Comparison of ENCODE assay signal across 9 mouse cellular contexts in the genomic region with DNA sequence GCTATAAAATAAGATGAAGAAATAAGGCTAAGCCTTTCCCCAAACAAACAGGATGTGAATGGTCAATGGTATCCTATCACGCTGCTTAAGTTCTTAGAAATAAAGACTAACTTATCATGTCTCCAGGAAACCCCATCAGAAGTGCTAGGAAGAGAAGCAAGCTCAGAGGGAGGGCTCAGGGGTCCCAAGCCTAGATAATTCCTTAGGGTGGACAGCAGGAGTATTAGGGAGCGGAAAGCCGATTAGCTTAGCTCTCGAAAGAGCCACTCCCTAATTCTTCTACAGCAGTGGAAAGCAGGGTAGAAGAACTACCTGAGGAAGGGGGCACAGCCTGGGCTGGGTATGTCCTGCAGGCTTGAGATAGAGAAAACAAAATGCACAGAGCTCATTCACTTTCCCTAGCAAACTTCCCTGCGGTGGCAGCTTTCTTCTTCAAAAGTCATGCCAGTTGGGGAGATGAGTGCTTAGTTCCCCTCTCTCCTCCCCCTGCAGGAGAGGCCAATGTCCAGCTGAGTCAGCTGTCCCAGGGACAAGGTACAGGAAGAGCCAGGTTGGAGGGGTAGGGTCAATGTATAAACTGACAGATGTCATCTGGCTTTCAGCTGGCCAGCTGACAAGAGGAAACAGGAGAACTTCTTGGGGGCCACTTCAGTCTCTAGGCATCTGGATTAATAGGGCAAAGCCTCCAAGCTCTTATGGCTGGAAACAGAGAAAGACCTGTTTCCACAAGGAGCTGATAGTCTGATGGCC. TPM values are rescaled to one million over a fixed set of nuclear protein-coding genes. Genes with fewer than 3 reads are reported as not detected.
DNase-seq lines count a peak whose midpoint lies in the region; ATAC-seq and TF ChIP-seq lines count a peak whose summit lies in the region.
"Had no signal": no experiment of that assay in that cellular context is flagged by ENCODE, and none has a peak within 500 bp of the region (broad histone marks: within the 10 kb centered on the region; RNA-seq: fewer than 3 reads in every experiment).

No protein-coding gene starts in this region.

- H3K4me1 ChIP-seq in heart, postnatal 0 days (ENCODE audit: control insufficient read depth, insufficient read depth), result peaks cover 20% of the 10 kb centered on the region
- H3K4me1 ChIP-seq in forebrain, embryonic 11.5 days (replicated peaks; ENCODE audit: control insufficient read depth, insufficient read depth, low read length), result peaks cover 16% of the 10 kb centered on the region; the same call in 1 of the 2 replicates
- H3K4me1 ChIP-seq in neural tube, embryonic 13.5 days (replicated peaks), result peaks cover 36% of the 10 kb centered on the region

- no peak for DNase-seq in heart, postnatal 0 days (ENCODE audit: low spot score)
- DNase-seq in heart, postnatal 4 days, result no peak
- DNase-seq in forebrain, embryonic 11.5 days (ENCODE audit: low spot score), result no peak
- DNase-seq in kidney, postnatal 10 days, result peak; percentile 69
- no peak for DNase-seq in B cell, adult 2 months

- no peak for TF ChIP-seq CTCF in heart, postnatal 0 days (IDR thresholded peaks at IDR 0.05; ENCODE audit: low read depth)

- TF ChIP-seq EP300 in heart, postnatal 0 days (IDR thresholded peaks at IDR 0.05; ENCODE audit: low read depth), result no peak

- H3K36me3 ChIP-seq in heart, postnatal 0 days (replicated peaks; ENCODE audit: control insufficient read depth, insufficient read depth, low read length), result peaks cover 37% of the 10 kb centered on the region
- peaks cover 7% of the 10 kb centered on the region; the same call in 1 of the 2 replicates for H3K36me3 ChIP-seq in forebrain, embryonic 11.5 days (ENCODE audit: control insufficient read depth, insufficient read depth, low read length)
- H3K36me3 ChIP-seq in neural tube, embryonic 13.5 days, result peaks cover 44% of the 10 kb centered on the region

- H3K9me3 ChIP-seq in heart, postnatal 0 days (replicated peaks; ENCODE audit: control insufficient read depth, low read length), result no peaks in the 10 kb centered on the region
- no peaks in the 10 kb centered on the region for H3K9me3 ChIP-seq in forebrain, embryonic 11.5 days (ENCODE audit: control insufficient read depth, low read length)
- no peaks in the 10 kb centered on the region for H3K9me3 ChIP-seq in neural tube, embryonic 13.5 days

- H3K27me3 ChIP-seq in heart, postnatal 0 days (ENCODE audit: control insufficient read depth, insufficient read depth, low read length), result no peaks in the 10 kb centered on the region
- no peaks in the 10 kb centered on the region for H3K27me3 ChIP-seq in forebrain, embryonic 11.5 days (ENCODE audit: control insufficient read depth, insufficient read depth, low read length)
- H3K27me3 ChIP-seq in neural tube, embryonic 13.5 days, result no peaks in the 10 kb centered on the region
- H3K27me3 ChIP-seq: Patski had no signal

- no peak for ATAC-seq in heart, postnatal 0 days (ENCODE audit: insufficient read depth, low read depth)
- ATAC-seq in forebrain, embryonic 11.5 days (replicated peaks; ENCODE audit: low FRiP score), result no peak
- no peak for ATAC-seq in neural tube, embryonic 13.5 days (ENCODE audit: low read depth)
- ATAC-seq in monocyte, adult 5-6 weeks (replicated peaks; ENCODE audit: insufficient number of reproducible peaks, low FRiP score, low TSS enrichment, poor library complexity, severe bottlenecking), result no peak
- ATAC-seq in erythroid progenitor cell, adult 5-6 weeks (replicated peaks; ENCODE audit: low FRiP score, poor library complexity, severe bottlenecking), result no peak
- ATAC-seq: Patski had no signal

- WGBS in heart, postnatal 0 days, result 53% methylated on average over 5 of the region's 5 CpGs
- WGBS in forebrain, embryonic 11.5 days, result 51% methylated on average over 5 of the region's 5 CpGs
- 63% methylated on average over 5 of the region's 5 CpGs for WGBS in neural tube, embryonic 13.5 days

- H3K9ac ChIP-seq in heart, postnatal 0 days (replicated peaks; ENCODE audit: low read depth, low read length), result peak overlapping the region; percentile 88
- H3K9ac ChIP-seq in forebrain, embryonic 11.5 days (ENCODE audit: low read length), result no peak overlapping the region
- peak overlapping the region; percentile 96 for H3K9ac ChIP-seq in neural tube, embryonic 13.5 days

- H3K4me3 ChIP-seq in heart, postnatal 0 days (ENCODE audit: low read depth, low read length), result peak overlapping the region; percentile 96
- H3K4me3 ChIP-seq in forebrain, embryonic 11.5 days (ENCODE audit: low read depth, low read length), result peak overlapping the region; percentile 92
- H3K4me3 ChIP-seq in neural tube, embryonic 13.5 days, result peak overlapping the region; percentile 88

- H3K27ac ChIP-seq in heart, postnatal 0 days (ENCODE audit: low read depth), result no peak overlapping the region
- no peak overlapping the region for H3K27ac ChIP-seq in forebrain, embryonic 11.5 days (ENCODE audit: low read depth, low read length)
- no peak overlapping the region for H3K27ac ChIP-seq in neural tube, embryonic 13.5 days (replicated peaks)

- peak overlapping the region; percentile 89 for H3K4me2 ChIP-seq in heart, postnatal 0 days (ENCODE audit: low read depth, low read length)
- H3K4me2 ChIP-seq in forebrain, embryonic 11.5 days (ENCODE audit: low read depth, low read length, severe bottlenecking), result peak overlapping the region; percentile 94; the same call in 1 of the 2 replicates
- H3K4me2 ChIP-seq in neural tube, embryonic 13.5 days, result peak overlapping the region; percentile 96

RNA-seq across cellular contexts. Expression of a gene that starts 1.8 kb away (rescaled TPM):
- total RNA-seq in heart, postnatal 0 days (2014; rRNA removed; ENCODE audit: low replicate concordance), result 14.5 and 16.8 TPM in 2 replicates
- polyA plus RNA-seq in heart, postnatal 0 days (2015; fragmentation: Nextera tagmentation; extraction: Ambion mirVana), result 4.7 and 5.0 TPM in 2 replicates
- total RNA-seq in heart, postnatal 4 days (2021), result 10 to 100 TPM; 16.3 to 16.5 TPM
- polyA plus RNA-seq in forebrain, embryonic 11.5 days (2014; fragmentation: Nextera tagmentation; extraction: Ambion mirVana), result 12.2 and 13.7 TPM in 2 replicates
- polyA plus RNA-seq in neural tube, embryonic 13.5 days (2015; fragmentation: Nextera tagmentation; extraction: Ambion mirVana), result 22.9 and 28.7 TPM in 2 replicates
- total RNA-seq in monocyte, adult 5-6 weeks (2017), result 6.0 to 18.9 TPM (median 12.2 TPM) in 3 replicates
- total RNA-seq in erythroid progenitor cell, adult 5-6 weeks (2015; ENCODE audit: low replicate concordance), result 46.1 and 54.8 TPM in 2 replicates
- total RNA-seq in erythroid progenitor cell, adult 5-6 weeks (2017; ENCODE audit: low replicate concordance), result 70.0 and 83.0 TPM in 2 replicates

RNA-seq across cellular contexts. Expression of a gene that starts 7.6 kb away (rescaled TPM):
- 27.6 and 33.3 TPM in 2 replicates for total RNA-seq in heart, postnatal 0 days (2014; rRNA removed; ENCODE audit: low replicate concordance)
- polyA plus RNA-seq in heart, postnatal 0 days (2015; fragmentation: Nextera tagmentation; extraction: Ambion mirVana), result 24.5 and 25.2 TPM in 2 replicates
- 10 to 100 TPM; 24.1 to 25.0 TPM for total RNA-seq in heart, postnatal 4 days (2021)
- polyA plus RNA-seq in forebrain, embryonic 11.5 days (2014; fragmentation: Nextera tagmentation; extraction: Ambion mirVana), result 47.7 and 49.1 TPM in 2 replicates
- 37.3 and 41.2 TPM in 2 replicates for polyA plus RNA-seq in neural tube, embryonic 13.5 days (2015; fragmentation: Nextera tagmentation; extraction: Ambion mirVana)
- total RNA-seq in monocyte, adult 5-6 weeks (2017), result 1.8 to 5.6 TPM (median 2.3 TPM) in 3 replicates
- total RNA-seq in erythroid progenitor cell, adult 5-6 weeks (2015; ENCODE audit: low replicate concordance), result 5.4 and 11.5 TPM in 2 replicates
- 1.0 and 7.8 TPM in 2 replicates for total RNA-seq in erythroid progenitor cell, adult 5-6 weeks (2017; ENCODE audit: low replicate concordance)

RNA-seq across cellular contexts. Expression of a gene that starts 12.8 kb away (rescaled TPM):
- 14.8 and 26.3 TPM in 2 replicates for total RNA-seq in heart, postnatal 0 days (2014; rRNA removed; ENCODE audit: low replicate concordance)
- 7.6 and 9.4 TPM in 2 replicates for polyA plus RNA-seq in heart, postnatal 0 days (2015; fragmentation: Nextera tagmentation; extraction: Ambion mirVana)
- total RNA-seq in heart, postnatal 4 days (2021), result 10 to 100 TPM; 15.4 to 16.3 TPM
- polyA plus RNA-seq in forebrain, embryonic 11.5 days (2014; fragmentation: Nextera tagmentation; extraction: Ambion mirVana), result 25.8 and 27.4 TPM in 2 replicates
- 25.1 and 31.9 TPM in 2 replicates for polyA plus RNA-seq in neural tube, embryonic 13.5 days (2015; fragmentation: Nextera tagmentation; extraction: Ambion mirVana)
- total RNA-seq in monocyte, adult 5-6 weeks (2017), result 22.9 to 34.0 TPM (median 23.0 TPM) in 3 replicates
- 37.5 and 59.1 TPM in 2 replicates for total RNA-seq in erythroid progenitor cell, adult 5-6 weeks (2015; ENCODE audit: low replicate concordance)
- 35.2 and 65.6 TPM in 2 replicates for total RNA-seq in erythroid progenitor cell, adult 5-6 weeks (2017; ENCODE audit: low replicate concordance)

RNA-seq across cellular contexts. Expression of a gene that starts 16.2 kb away (rescaled TPM):
- total RNA-seq in heart, postnatal 0 days (2014; rRNA removed; ENCODE audit: low replicate concordance), result 285 and 447 TPM in 2 replicates
- polyA plus RNA-seq in heart, postnatal 0 days (2015; fragmentation: Nextera tagmentation; extraction: Ambion mirVana), result 69.3 and 71.2 TPM in 2 replicates
- total RNA-seq in heart, postnatal 4 days (2021), result 100 to 1,000 TPM; 157 to 164 TPM
- 463 and 498 TPM in 2 replicates for polyA plus RNA-seq in forebrain, embryonic 11.5 days (2014; fragmentation: Nextera tagmentation; extraction: Ambion mirVana)
- polyA plus RNA-seq in neural tube, embryonic 13.5 days (2015; fragmentation: Nextera tagmentation; extraction: Ambion mirVana), result 131 TPM in 2 replicates
- 8.1 to 12.3 TPM (median 8.6 TPM) in 3 replicates for total RNA-seq in monocyte, adult 5-6 weeks (2017)
- total RNA-seq in erythroid progenitor cell, adult 5-6 weeks (2015; ENCODE audit: low replicate concordance), result 455 and 495 TPM in 2 replicates
- total RNA-seq in erythroid progenitor cell, adult 5-6 weeks (2017; ENCODE audit: low replicate concordance), result 1,704 and 2,100 TPM in 2 replicates

RNA-seq across cellular contexts. Expression of a gene that starts 25.8 kb away (rescaled TPM):
- 61.5 and 96.3 TPM in 2 replicates for total RNA-seq in heart, postnatal 0 days (2014; rRNA removed; ENCODE audit: low replicate concordance)
- polyA plus RNA-seq in heart, postnatal 0 days (2015; fragmentation: Nextera tagmentation; extraction: Ambion mirVana), result 81.3 and 84.0 TPM in 2 replicates
- 10 to 100 TPM; 54.0 to 60.6 TPM for total RNA-seq in heart, postnatal 4 days (2021)
- polyA plus RNA-seq in forebrain, embryonic 11.5 days (2014; fragmentation: Nextera tagmentation; extraction: Ambion mirVana), result 155 and 166 TPM in 2 replicates
- polyA plus RNA-seq in neural tube, embryonic 13.5 days (2015; fragmentation: Nextera tagmentation; extraction: Ambion mirVana), result 58.2 and 59.4 TPM in 2 replicates
- 8.2 to 19.1 TPM (median 15.1 TPM) in 3 replicates for total RNA-seq in monocyte, adult 5-6 weeks (2017)
- 2,720 and 2,790 TPM in 2 replicates for total RNA-seq in erythroid progenitor cell, adult 5-6 weeks (2015; ENCODE audit: low replicate concordance)
- 1,215 and 1,747 TPM in 2 replicates for total RNA-seq in erythroid progenitor cell, adult 5-6 weeks (2017; ENCODE audit: low replicate concordance)
